Mouse (Mus musculus): Measurements from ENCODE around the gene 6030452D12Rik. TPM values are rescaled to one million over a fixed set of nuclear protein-coding genes. Genes with fewer than 3 reads are reported as not detected.
A peak's percentile ranks its signal among the peaks of the same experiment; 100 is the strongest.

6030452D12Rik gene
- polyA plus RNA-seq, 1 experiment, result not detected

- peak overlapping the region; percentile 50; the same call in 1 of the 2 replicates for H3K4me3 ChIP-seq (ENCODE audit: insufficient read depth, low read length)
- peak overlapping the region; percentile 89 for H3K27ac ChIP-seq (ENCODE audit: insufficient read depth, low read length)
- TF ChIP-seq POLR2A (IDR thresholded peaks at IDR 0.05; ENCODE audit: low read depth, low read length), result no peak
- TF ChIP-seq CTCF (IDR thresholded peaks at IDR 0.05; ENCODE audit: borderline replicate concordance, insufficient read depth, low read length), result no peak
- peaks cover 3% of the 10 kb centered on the region; the same call in 1 of the 2 replicates for H3K4me1 ChIP-seq (ENCODE audit: control insufficient read depth, insufficient read depth, low read length)
Observed at GRCm38 (mm10) chr8:106512475-106513150, 12.3 kb downstream of the 6030452D12Rik start.

GRCm38 (mm10) chr8:106515946-106516479 lies 15.7 kb downstream of the 6030452D12Rik start:
- peak overlapping the region; percentile 50 for H3K27ac ChIP-seq (ENCODE audit: insufficient read depth, low read length)
- no peak overlapping the region for H3K4me3 ChIP-seq (ENCODE audit: insufficient read depth, low read length)
- H3K4me1 ChIP-seq (ENCODE audit: control insufficient read depth, insufficient read depth, low read length), result peaks cover 14% of the 10 kb centered on the region
- no peak for TF ChIP-seq CTCF (IDR thresholded peaks at IDR 0.05; ENCODE audit: borderline replicate concordance, insufficient read depth, low read length)
- TF ChIP-seq POLR2A (IDR thresholded peaks at IDR 0.05; ENCODE audit: low read depth, low read length), result no peak

GRCm38 (mm10) chr8:106516581-106516980 lies 16.3 kb downstream of the 6030452D12Rik start:
- TF ChIP-seq POLR2A (IDR thresholded peaks at IDR 0.05; ENCODE audit: low read depth, low read length), result no peak
- no peak for TF ChIP-seq CTCF (IDR thresholded peaks at IDR 0.05; ENCODE audit: borderline replicate concordance, insufficient read depth, low read length)
- Histone ChIP-seq H3K27ac (ENCODE audit: insufficient read depth, low read length) (peak overlapping the region; percentile 60), H3K4me1 (ENCODE audit: control insufficient read depth, insufficient read depth, low read length) (peaks cover 14% of the 10 kb centered on the region), H3K4me3 (ENCODE audit: insufficient read depth, low read length) (no peak overlapping the region)

GRCm38 (mm10) chr8:106518763-106519162 lies 18.4 kb downstream of the 6030452D12Rik start:
- no peak; the same call in 1 of the 2 replicates for TF ChIP-seq POLR2A (IDR thresholded peaks at IDR 0.05; ENCODE audit: low read depth, low read length)
- no peak for TF ChIP-seq CTCF (IDR thresholded peaks at IDR 0.05; ENCODE audit: borderline replicate concordance, insufficient read depth, low read length)
- Histone ChIP-seq H3K27ac (ENCODE audit: insufficient read depth, low read length) (peak overlapping the region; percentile 93), H3K4me1 (ENCODE audit: control insufficient read depth, insufficient read depth, low read length) (peaks cover 14% of the 10 kb centered on the region)

GRCm38 (mm10) chr8:106520578-106520977 lies 20.3 kb downstream of the 6030452D12Rik start:
- Histone ChIP-seq H3K4me1 (ENCODE audit: control insufficient read depth, insufficient read depth, low read length) (peaks cover 14% of the 10 kb centered on the region), H3K4me3 (ENCODE audit: insufficient read depth, low read length) (no peak overlapping the region), H3K27ac (ENCODE audit: insufficient read depth, low read length) (peak overlapping the region; percentile 93)
- TF ChIP-seq POLR2A (IDR thresholded peaks at IDR 0.05; ENCODE audit: low read depth, low read length) (no peak), CTCF (IDR thresholded peaks at IDR 0.05; ENCODE audit: borderline replicate concordance, insufficient read depth, low read length) (no peak)

More at GRCm38 (mm10) chr8:106518763-106519162, 18.4 kb downstream of the 6030452D12Rik start:
- H3K4me3 ChIP-seq (ENCODE audit: insufficient read depth, low read length), result no peak overlapping the region

- no peak overlapping the region for H3K4me3 ChIP-seq (ENCODE audit: insufficient read depth, low read length)
- TF ChIP-seq POLR2A (IDR thresholded peaks at IDR 0.05; ENCODE audit: low read depth, low read length), result no peak
- TF ChIP-seq CTCF (IDR thresholded peaks at IDR 0.05; ENCODE audit: borderline replicate concordance, insufficient read depth, low read length), result no peak
- H3K4me1 ChIP-seq (ENCODE audit: control insufficient read depth, insufficient read depth, low read length), result peaks cover 12% of the 10 kb centered on the region
- peak overlapping the region; percentile 93 for H3K27ac ChIP-seq (ENCODE audit: insufficient read depth, low read length)
Observed at GRCm38 (mm10) chr8:106521845-106522244, 21.5 kb downstream of the 6030452D12Rik start.

GRCm38 (mm10) chr8:106526725-106527124 lies 26.4 kb downstream of the 6030452D12Rik start:
- peak overlapping the region; percentile 1; the same call in 1 of the 2 replicates for H3K27ac ChIP-seq (ENCODE audit: insufficient read depth, low read length)
- H3K4me3 ChIP-seq (ENCODE audit: insufficient read depth, low read length), result no peak overlapping the region
- peaks cover 15% of the 10 kb centered on the region for H3K4me1 ChIP-seq (ENCODE audit: control insufficient read depth, insufficient read depth, low read length)
- TF ChIP-seq CTCF (IDR thresholded peaks at IDR 0.05; ENCODE audit: borderline replicate concordance, insufficient read depth, low read length) (no peak), POLR2A (IDR thresholded peaks at IDR 0.05; ENCODE audit: low read depth, low read length) (no peak)

GRCm38 (mm10) chr8:106527241-106528036 lies 27.1 kb downstream of the 6030452D12Rik start:
- Histone ChIP-seq H3K4me1 (ENCODE audit: control insufficient read depth, insufficient read depth, low read length) (peaks cover 15% of the 10 kb centered on the region), H3K4me3 (ENCODE audit: insufficient read depth, low read length) (no peak overlapping the region), H3K27ac (ENCODE audit: insufficient read depth, low read length) (peak overlapping the region; percentile 70; the same call in 1 of the 2 replicates)
- no peak for TF ChIP-seq POLR2A (IDR thresholded peaks at IDR 0.05; ENCODE audit: low read depth, low read length)
- TF ChIP-seq CTCF (IDR thresholded peaks at IDR 0.05; ENCODE audit: borderline replicate concordance, insufficient read depth, low read length), result peak; percentile 36; the same call in 1 of the 2 replicates

- Histone ChIP-seq H3K27ac (ENCODE audit: insufficient read depth, low read length) (peak overlapping the region; percentile 70), H3K4me3 (ENCODE audit: insufficient read depth, low read length) (no peak overlapping the region), H3K4me1 (ENCODE audit: control insufficient read depth, insufficient read depth, low read length) (peaks cover 18% of the 10 kb centered on the region)
- TF ChIP-seq CTCF (IDR thresholded peaks at IDR 0.05; ENCODE audit: borderline replicate concordance, insufficient read depth, low read length) (no peak), POLR2A (IDR thresholded peaks at IDR 0.05; ENCODE audit: low read depth, low read length) (no peak)
Observed at GRCm38 (mm10) chr8:106528596-106529249, 28.4 kb downstream of the 6030452D12Rik start.

Data from embryonic fibroblast, embryonic 13.5 days (primary cell).